Mouse (Mus musculus): ENCODE results near the gene Stat6. TPM values are rescaled to one million over a fixed set of nuclear protein-coding genes. Genes with fewer than 3 reads are reported as not detected.

Stat6 gene
- polyA plus RNA-seq, 1 experiment, result 33.8 TPM

GRCm38 (mm10) chr10:127661915-127662663 is 19.3 kb downstream of the Stat6 start:
- TF ChIP-seq GATA1 (IDR thresholded peaks at IDR 0.05; ENCODE audit: borderline replicate concordance, low read length), result no peak
- no peak for TF ChIP-seq FLI1 (IDR thresholded peaks at IDR 0.05; ENCODE audit: low read length)
- Histone ChIP-seq H3K9me3 (no peaks in the 10 kb centered on the region), H3K4me3 (replicated peaks) (peak overlapping the region; percentile 84), H3K36me3 (replicated peaks; ENCODE audit: low read length) (peaks cover 76% of the 10 kb centered on the region), H3K27me3 (replicated peaks) (no peaks in the 10 kb centered on the region), H3K4me1 (peaks cover 71% of the 10 kb centered on the region)

GRCm38 (mm10) chr10:127662666-127663253 is 20.0 kb downstream of the Stat6 start:
- Histone ChIP-seq H3K36me3 (replicated peaks; ENCODE audit: low read length) (peaks cover 70% of the 10 kb centered on the region), H3K4me1 (peaks cover 75% of the 10 kb centered on the region), H3K27me3 (replicated peaks) (no peaks in the 10 kb centered on the region), H3K4me3 (replicated peaks) (peak overlapping the region; percentile 84), H3K9me3 (no peaks in the 10 kb centered on the region)
- no peak for TF ChIP-seq GATA1 (IDR thresholded peaks at IDR 0.05; ENCODE audit: borderline replicate concordance, low read length)
- no peak for TF ChIP-seq FLI1 (IDR thresholded peaks at IDR 0.05; ENCODE audit: low read length)

GRCm38 (mm10) chr10:127663590-127663989 is 20.8 kb downstream of the Stat6 start:
- H3K4me1 ChIP-seq, result peaks cover 78% of the 10 kb centered on the region
- no peaks in the 10 kb centered on the region for H3K9me3 ChIP-seq
- no peaks in the 10 kb centered on the region for H3K27me3 ChIP-seq (replicated peaks)
- H3K4me3 ChIP-seq (replicated peaks), result no peak overlapping the region
- peaks cover 63% of the 10 kb centered on the region for H3K36me3 ChIP-seq (replicated peaks; ENCODE audit: low read length)
- TF ChIP-seq GATA1 (IDR thresholded peaks at IDR 0.05; ENCODE audit: borderline replicate concordance, low read length) (no peak), FLI1 (IDR thresholded peaks at IDR 0.05; ENCODE audit: low read length) (no peak)

- H3K4me1 ChIP-seq, result peaks cover 84% of the 10 kb centered on the region
- H3K27me3 ChIP-seq (replicated peaks), result no peaks in the 10 kb centered on the region
- peaks cover 57% of the 10 kb centered on the region for H3K36me3 ChIP-seq (replicated peaks; ENCODE audit: low read length)
- H3K9me3 ChIP-seq, result no peaks in the 10 kb centered on the region
- TF ChIP-seq FLI1 (IDR thresholded peaks at IDR 0.05; ENCODE audit: low read length), result no peak
- no peak for TF ChIP-seq GATA1 (IDR thresholded peaks at IDR 0.05; ENCODE audit: borderline replicate concordance, low read length)
- peak overlapping the region; percentile 12 for H3K4me3 ChIP-seq (replicated peaks)
Observed at GRCm38 (mm10) chr10:127664166-127664565, 21.4 kb downstream of the Stat6 start.

GRCm38 (mm10) chr10:127664891-127665290 is 22.1 kb downstream of the Stat6 start:
- peak overlapping the region; percentile 95 for H3K4me3 ChIP-seq (replicated peaks)
- H3K4me1 ChIP-seq, result peaks cover 88% of the 10 kb centered on the region
- H3K36me3 ChIP-seq (replicated peaks; ENCODE audit: low read length), result peaks cover 50% of the 10 kb centered on the region
- TF ChIP-seq GATA1 (IDR thresholded peaks at IDR 0.05; ENCODE audit: borderline replicate concordance, low read length) (no peak), FLI1 (IDR thresholded peaks at IDR 0.05; ENCODE audit: low read length) (no peak)
- no peaks in the 10 kb centered on the region for H3K9me3 ChIP-seq
- no peaks in the 10 kb centered on the region for H3K27me3 ChIP-seq (replicated peaks)

GRCm38 (mm10) chr10:127665366-127666181 is 22.8 kb downstream of the Stat6 start:
- H3K36me3 ChIP-seq (replicated peaks; ENCODE audit: low read length), result peaks cover 43% of the 10 kb centered on the region
- no peaks in the 10 kb centered on the region for H3K27me3 ChIP-seq (replicated peaks)
- peak overlapping the region; percentile 95 for H3K4me3 ChIP-seq (replicated peaks)
- TF ChIP-seq GATA1 (IDR thresholded peaks at IDR 0.05; ENCODE audit: borderline replicate concordance, low read length) (no peak), FLI1 (IDR thresholded peaks at IDR 0.05; ENCODE audit: low read length) (no peak)
- H3K9me3 ChIP-seq, result no peaks in the 10 kb centered on the region
- H3K4me1 ChIP-seq, result peaks cover 92% of the 10 kb centered on the region

GRCm38 (mm10) chr10:127666501-127667268 is 23.9 kb downstream of the Stat6 start, which contains the start of gene Nemp1:
Gene Nemp1 (plus strand): TSS chr10:127666901.
- Histone ChIP-seq H3K36me3 (replicated peaks; ENCODE audit: low read length) (peaks cover 32% of the 10 kb centered on the region), H3K27me3 (replicated peaks) (no peaks in the 10 kb centered on the region), H3K9me3 (no peaks in the 10 kb centered on the region), H3K4me3 (replicated peaks) (peak within 1 kb of the TSS; percentile 95), H3K4me1 (peaks cover 88% of the 10 kb centered on the region)
- TF ChIP-seq GATA1 (IDR thresholded peaks at IDR 0.05; ENCODE audit: borderline replicate concordance, low read length) (no peak), FLI1 (IDR thresholded peaks at IDR 0.05; ENCODE audit: low read length) (no peak)

GRCm38 (mm10) chr10:127667269-127668092 is 24.7 kb downstream of the Stat6 start:
- Histone ChIP-seq H3K4me3 (replicated peaks) (peak overlapping the region; percentile 95), H3K9me3 (no peaks in the 10 kb centered on the region), H3K27me3 (replicated peaks) (no peaks in the 10 kb centered on the region), H3K36me3 (replicated peaks; ENCODE audit: low read length) (peaks cover 27% of the 10 kb centered on the region), H3K4me1 (peaks cover 80% of the 10 kb centered on the region)
- TF ChIP-seq GATA1 (IDR thresholded peaks at IDR 0.05; ENCODE audit: borderline replicate concordance, low read length) (no peak), FLI1 (IDR thresholded peaks at IDR 0.05; ENCODE audit: low read length) (no peak)

Measured in megakaryocyte, embryonic 14.5 days (primary cell).